Mouse (Mus musculus) forebrain, embryonic 12.5 days (tissue): ENCODE measurements at regions not wholly inside any gene's neighbourhood (a gene's known extent, or its start where the extent isn't known, plus 50 kb on each side); places are given as distances from the start of the nearest gene placed in this dataset.

Experiments used
- ATAC-seq: fragments of 200-750 bp; cut with Nextera tagmentation; 2 replicates; pipeline ENCODE4 v1.8.0; 2017; ENCODE audit warnings: moderate TSS enrichment; ENCODE audit not compliant: low FRiP score
- H3K27ac ChIP-seq: fragments of 300-500 bp; sonication (generic); 2 replicates; pipeline ENCODE4 v1.5.1; 2016; ENCODE audit warnings: mild to moderate bottlenecking
- H3K27me3 ChIP-seq: fragments of 300-500 bp; sonication (generic); 2 replicates; pipeline ENCODE4 v1.6.1; 2016; ENCODE audit warnings: mild to moderate bottlenecking
- H3K36me3 ChIP-seq: fragments of 300-500 bp; sonication (generic); replicated peaks from 2 replicates; pipeline ENCODE4 v1.6.1; 2016; ENCODE audit warnings: mild to moderate bottlenecking
- H3K4me1 ChIP-seq: fragments of 300-500 bp; sonication (generic); 2 replicates; pipeline ENCODE4 v1.6.1; 2016
- H3K4me2 ChIP-seq: fragments of 300-500 bp; sonication (generic); 2 replicates; pipeline ENCODE4 v1.6.1; 2016; ENCODE audit warnings: mild to moderate bottlenecking, moderate library complexity
- H3K4me3 ChIP-seq: fragments of 300-500 bp; sonication (generic); replicated peaks from 2 replicates; pipeline ENCODE4 v1.5.1; 2016; ENCODE audit warnings: mild to moderate bottlenecking
- H3K9ac ChIP-seq: fragments of 300-500 bp; sonication (generic); 2 replicates; pipeline ENCODE4 v1.6.1; 2016; ENCODE audit warnings: mild to moderate bottlenecking
- H3K9me3 ChIP-seq: fragments of 300-500 bp; sonication (generic); 2 replicates; pipeline ENCODE4 v1.6.1; 2016
- WGBS: fragments of 180-500 bp; shearing (Covaris S2); methylation state at CpG from one replicate; pipeline ENCODE4 v1.1.7; 2016; 5-methylcytosine and 5-hydroxymethylcytosine counted together

GRCm38 (mm10) chr3:143952289-143952688 is 252.7 kb downstream of the Lmo4 start:
- no peaks in the 10 kb centered on the region for H3K36me3 ChIP-seq
- ATAC-seq, result no peak
- H3K4me1 ChIP-seq, result peaks cover 24% of the 10 kb centered on the region
- H3K9me3 ChIP-seq, result no peaks in the 10 kb centered on the region
- H3K4me3 ChIP-seq, result no peak overlapping the region
- no peak overlapping the region for H3K27ac ChIP-seq
- WGBS, result 88% methylated on average over 8 of the region's 8 CpGs
- no peak overlapping the region for H3K9ac ChIP-seq
- no peak overlapping the region for H3K4me2 ChIP-seq
- peaks cover 19% of the 10 kb centered on the region for H3K27me3 ChIP-seq

- 0 out of 2 replicates have a peak, but pooled peaks cover 3% of the 10 kb centered on the region for H3K9me3 ChIP-seq
- H3K4me1 ChIP-seq, result peaks cover 25% of the 10 kb centered on the region
- H3K27ac ChIP-seq, result no peak overlapping the region
- H3K27me3 ChIP-seq, result peaks cover 18% of the 10 kb centered on the region
- H3K9ac ChIP-seq, result no peak overlapping the region
- no peaks in the 10 kb centered on the region for H3K36me3 ChIP-seq
- no peak overlapping the region for H3K4me3 ChIP-seq
- ATAC-seq, result no peak
- no peak overlapping the region for H3K4me2 ChIP-seq
- 24% methylated on average over 8 of the region's 8 CpGs for WGBS
These were observed 255.4 kb downstream of the Lmo4 start for GRCm38 (mm10) chr3:143949656-143950055.

- Histone ChIP-seq H3K9me3 (0 out of 2 replicates have a peak, but pooled peaks cover 3% of the 10 kb centered on the region), H3K27me3 (peaks cover 15% of the 10 kb centered on the region; the same call in 1 of the 2 replicates), H3K27ac (no peak overlapping the region), H3K9ac (no peak overlapping the region), H3K4me3 (no peak overlapping the region), H3K36me3 (no peaks in the 10 kb centered on the region), H3K4me2 (no peak overlapping the region), H3K4me1 (peaks cover 25% of the 10 kb centered on the region)
- WGBS, result 48% methylated on average over 11 of the region's 11 CpGs
- no peak for ATAC-seq
These were observed 255.9 kb downstream of the Lmo4 start for GRCm38 (mm10) chr3:143949026-143949637.

- H3K4me3 ChIP-seq, result no peak overlapping the region
- peak overlapping the region; percentile 41 for H3K4me2 ChIP-seq
- ATAC-seq, result peak; percentile 62; the same call in 1 of the 2 replicates
These were observed 257.1 kb downstream of the Lmo4 start for GRCm38 (mm10) chr3:143947938-143948267.

GRCm38 (mm10) chr3:143947079-143947937 is 257.7 kb downstream of the Lmo4 start:
- Histone ChIP-seq H3K4me2 (peak overlapping the region; percentile 41), H3K27me3 (peaks cover 15% of the 10 kb centered on the region; the same call in 1 of the 2 replicates), H3K36me3 (no peaks in the 10 kb centered on the region), H3K27ac (peak overlapping the region; percentile 53; the same call in 1 of the 2 replicates), H3K4me3 (no peak overlapping the region), H3K9ac (no peak overlapping the region), H3K4me1 (peaks cover 25% of the 10 kb centered on the region), H3K9me3 (0 out of 2 replicates have a peak, but pooled peaks cover 3% of the 10 kb centered on the region)
- 6% methylated on average over 11 of the region's 11 CpGs for WGBS
- ATAC-seq, result peak; percentile 88

More at GRCm38 (mm10) chr3:143947938-143948267, 257.1 kb downstream of the Lmo4 start:
- no peak overlapping the region for H3K9ac ChIP-seq
- peaks cover 25% of the 10 kb centered on the region for H3K4me1 ChIP-seq
- H3K36me3 ChIP-seq, result no peaks in the 10 kb centered on the region
- peak overlapping the region; percentile 21; the same call in 1 of the 2 replicates for H3K27ac ChIP-seq
- H3K27me3 ChIP-seq, result peaks cover 15% of the 10 kb centered on the region; the same call in 1 of the 2 replicates
- 22% methylated on average over 3 of the region's 3 CpGs for WGBS
- H3K9me3 ChIP-seq, result 0 out of 2 replicates have a peak, but pooled peaks cover 3% of the 10 kb centered on the region

DNA sequence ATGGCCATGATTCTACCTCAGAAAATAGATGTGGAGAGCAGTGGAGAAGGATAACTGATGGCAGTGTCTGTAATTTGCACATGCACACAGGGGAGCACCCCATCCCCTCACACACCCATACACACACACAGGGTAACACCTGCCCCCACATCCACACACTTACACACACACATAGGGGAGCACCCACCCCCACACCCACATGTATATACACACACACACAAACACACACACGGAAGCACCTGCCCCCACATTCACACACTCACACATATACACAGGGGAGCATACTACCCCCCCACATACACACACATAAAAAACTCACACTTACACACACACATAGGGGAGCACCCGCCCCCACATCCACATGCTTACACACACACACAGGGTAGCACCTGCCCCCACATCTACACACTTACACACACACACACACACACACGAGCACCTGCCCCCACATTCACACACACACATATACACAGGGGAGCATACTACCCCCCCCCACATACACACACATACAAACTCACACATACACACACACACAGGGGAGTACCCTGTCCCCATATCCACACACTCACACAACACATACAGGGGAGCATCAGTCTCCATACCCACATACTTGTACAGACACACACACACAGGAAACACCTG is 265.8 kb downstream of the Lmo4 start:
- no peaks in the 10 kb centered on the region for H3K4me1 ChIP-seq
- no peaks in the 10 kb centered on the region for H3K27me3 ChIP-seq
- WGBS, result 87% methylated on average over 3 of the region's 3 CpGs
- H3K36me3 ChIP-seq, result no peaks in the 10 kb centered on the region
- H3K27ac ChIP-seq, result no peak overlapping the region
- H3K4me3 ChIP-seq, result no peak overlapping the region
- H3K9me3 ChIP-seq, result no peaks in the 10 kb centered on the region
- no peak overlapping the region for H3K4me2 ChIP-seq
- no peak overlapping the region for H3K9ac ChIP-seq
- ATAC-seq, result 0 out of 2 replicates have a peak, but pooled peaks have one; percentile 20

GRCm38 (mm10) chr3:143925322-143925721 is 279.7 kb downstream of the Lmo4 start:
- 56% methylated on average over 6 of the region's 6 CpGs for WGBS
- H3K27me3 ChIP-seq, result peaks cover 16% of the 10 kb centered on the region

DNA sequence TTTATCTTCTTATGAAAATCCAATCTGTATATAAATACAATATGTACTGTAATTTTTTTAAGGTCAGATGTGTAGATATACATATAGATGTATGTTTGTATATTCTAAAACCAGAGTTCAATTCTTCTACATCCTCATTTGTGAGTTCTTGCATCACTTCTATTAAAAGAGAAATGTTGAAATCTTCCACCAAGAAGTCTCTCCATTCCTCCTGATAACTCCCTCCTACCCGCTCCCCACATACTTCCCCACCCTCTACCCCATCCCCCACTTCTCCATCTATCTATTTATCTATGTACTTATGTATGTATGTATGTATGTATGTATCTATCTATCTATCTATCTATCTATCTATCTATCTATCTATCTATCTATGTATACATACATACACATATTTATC is 285.3 kb downstream of the Lmo4 start:
- WGBS, result 91% methylated on average over 1 of the region's 1 CpGs
- Histone ChIP-seq H3K4me1 (peaks cover 6% of the 10 kb centered on the region; the same call in 1 of the 2 replicates), H3K36me3 (no peaks in the 10 kb centered on the region), H3K4me3 (no peak overlapping the region), H3K27me3 (peaks cover 29% of the 10 kb centered on the region), H3K27ac (no peak overlapping the region), H3K9me3 (no peaks in the 10 kb centered on the region), H3K4me2 (no peak overlapping the region), H3K9ac (no peak overlapping the region)
- no peak for ATAC-seq

More at GRCm38 (mm10) chr3:143925322-143925721, 279.7 kb downstream of the Lmo4 start:
- no peak for ATAC-seq
- no peak overlapping the region for H3K27ac ChIP-seq
- no peaks in the 10 kb centered on the region for H3K9me3 ChIP-seq
- no peaks in the 10 kb centered on the region for H3K4me1 ChIP-seq
- no peaks in the 10 kb centered on the region for H3K36me3 ChIP-seq
- no peak overlapping the region for H3K4me2 ChIP-seq
- no peak overlapping the region for H3K9ac ChIP-seq
- H3K4me3 ChIP-seq, result no peak overlapping the region

GRCm38 (mm10) chr3:143914341-143915217 is 290.4 kb downstream of the Lmo4 start:
- Histone ChIP-seq H3K27ac (no peak overlapping the region), H3K27me3 (peaks cover 50% of the 10 kb centered on the region), H3K9ac (no peak overlapping the region), H3K4me3 (no peak overlapping the region), H3K36me3 (no peaks in the 10 kb centered on the region), H3K4me1 (peaks cover 11% of the 10 kb centered on the region; the same call in 1 of the 2 replicates), H3K4me2 (no peak overlapping the region), H3K9me3 (no peaks in the 10 kb centered on the region)
- ATAC-seq, result peak; percentile 86; the same call in 1 of the 2 replicates
- WGBS, result 16% methylated on average over 6 of the region's 6 CpGs

DNA sequence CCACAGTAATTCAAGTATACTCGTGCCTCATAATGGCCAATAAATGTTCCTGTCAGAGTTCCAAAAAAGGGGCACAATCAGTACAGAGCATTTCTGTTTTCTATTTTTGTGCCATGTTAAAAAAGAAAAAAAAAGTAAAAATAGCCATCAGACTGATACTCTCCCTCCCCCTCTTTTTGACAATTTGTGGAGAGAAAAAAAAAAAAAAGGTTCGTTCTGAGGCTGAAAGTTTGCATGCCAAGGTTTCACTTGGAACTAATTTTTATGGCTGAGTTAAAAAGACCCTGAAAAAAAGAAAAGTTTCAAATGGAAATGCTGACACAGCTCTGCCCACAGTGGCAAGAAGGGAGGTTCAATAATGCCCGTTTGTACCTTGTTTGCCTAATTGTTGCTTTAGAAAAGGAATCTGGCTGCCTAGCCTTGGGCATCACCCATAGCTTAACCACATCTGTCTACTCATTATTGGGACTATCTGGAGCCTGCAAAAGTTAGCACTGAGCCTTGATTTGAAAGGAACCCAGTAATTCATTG is 291.9 kb downstream of the Lmo4 start:
- Histone ChIP-seq H3K9ac (no peak overlapping the region), H3K36me3 (no peaks in the 10 kb centered on the region), H3K4me3 (no peak overlapping the region), H3K9me3 (no peaks in the 10 kb centered on the region), H3K4me2 (no peak overlapping the region), H3K27me3 (peaks cover 48% of the 10 kb centered on the region), H3K4me1 (peaks cover 11% of the 10 kb centered on the region; the same call in 1 of the 2 replicates), H3K27ac (no peak overlapping the region)
- ATAC-seq, result no peak
- WGBS, result 43% methylated on average over 3 of the region's 3 CpGs

DNA sequence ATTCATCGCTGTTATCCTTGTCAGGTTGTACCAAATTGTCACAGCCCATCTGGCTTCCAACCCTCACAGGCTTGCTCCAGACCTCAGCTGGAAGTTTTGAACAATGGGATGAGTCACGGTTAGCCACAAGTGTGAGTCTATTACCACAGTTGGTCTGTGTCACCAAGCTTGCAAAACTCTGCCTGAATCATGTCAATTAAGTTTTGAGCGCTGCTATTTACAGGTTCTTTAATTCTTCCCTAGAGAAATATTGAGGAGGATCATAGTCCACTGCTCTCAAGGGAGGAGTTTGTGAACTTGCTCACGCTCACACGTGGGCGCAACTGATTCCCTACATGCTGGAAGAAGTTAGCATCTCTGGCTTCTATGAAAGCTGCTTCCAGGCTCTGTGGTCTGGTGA is 292.6 kb downstream of the Lmo4 start:
- 82% methylated on average over 6 of the region's 6 CpGs for WGBS
- Histone ChIP-seq H3K4me3 (no peak overlapping the region), H3K36me3 (no peaks in the 10 kb centered on the region), H3K4me2 (no peak overlapping the region), H3K27me3 (peaks cover 44% of the 10 kb centered on the region), H3K9ac (no peak overlapping the region), H3K27ac (no peak overlapping the region), H3K4me1 (peaks cover 11% of the 10 kb centered on the region; the same call in 1 of the 2 replicates), H3K9me3 (no peaks in the 10 kb centered on the region)
- no peak for ATAC-seq
